Mouse (Mus musculus) forebrain, embryonic 10.5 days (tissue): ENCODE results near the gene Gm10842. TPM values are rescaled to one million over a fixed set of nuclear protein-coding genes. Genes with fewer than 3 reads are reported as not detected.
A peak's percentile ranks its signal among the peaks of the same experiment; 100 is the strongest.

Source experiments
- DNase-seq: peaks from one replicate; pipeline ENCODE4 v3.0.0-alpha.2; 2017; ENCODE audit warnings: low spot score; ENCODE audit errors: extremely low spot score
- H3K27ac ChIP-seq: fragments of 300-500 bp; sonication (generic); 2 replicates; pipeline ENCODE4 v1.5.1; 2016; ENCODE audit warnings: mild to moderate bottlenecking
- H3K27me3 ChIP-seq: fragments of 300-500 bp; sonication (generic); 2 replicates; pipeline ENCODE4 v1.6.1; 2016; ENCODE audit warnings: mild to moderate bottlenecking; ENCODE audit not compliant: poor library complexity, severe bottlenecking
- H3K36me3 ChIP-seq: fragments of 300-500 bp; sonication (generic); replicated peaks from 2 replicates; pipeline ENCODE4 v1.6.1; 2016; ENCODE audit warnings: mild to moderate bottlenecking, moderate library complexity
- H3K4me1 ChIP-seq: fragments of 300-500 bp; sonication (generic); 2 replicates; pipeline ENCODE4 v1.6.1; 2016
- H3K4me3 ChIP-seq: fragments of 300-500 bp; sonication (generic); 2 replicates; pipeline ENCODE4 v1.5.1; 2016; ENCODE audit warnings: mild to moderate bottlenecking, moderate library complexity
- H3K9me3 ChIP-seq: fragments of 300-500 bp; sonication (generic); 2 replicates; pipeline ENCODE4 v1.6.1; 2016; ENCODE audit warnings: mild to moderate bottlenecking, moderate library complexity
- WGBS: fragments of 180-500 bp; shearing (Covaris S2); methylation state at CpG from one replicate; pipeline ENCODE4 v1.1.7; 2016; 5-methylcytosine and 5-hydroxymethylcytosine counted together
- polyA plus RNA-seq: library from polyadenylated mRNA; unstranded; fragments of >200 nt; fragmentation: Nextera tagmentation; extraction: Ambion mirVana; gene quantifications from 2 replicates; pipeline ENCODE4 v1.2.1, GENCODE M21; 2016

The Gm10842 gene
- polyA plus RNA-seq, 1 experiment from 2014 or later = not detected

- Histone ChIP-seq H3K4me1 (peaks cover 32% of the 10 kb centered on the region), H3K27ac (no peak overlapping the region), H3K27me3 (no peaks in the 10 kb centered on the region), H3K9me3 (peaks cover 8% of the 10 kb centered on the region), H3K4me3 (no peak overlapping the region), H3K36me3 (no peaks in the 10 kb centered on the region)
- no peak for DNase-seq
Observed at GRCm38 (mm10) chr11:105158047-105158446, 11.4 kb downstream of the Gm10842 start.

GRCm38 (mm10) chr11:105159673-105160360 lies 13.1 kb downstream of the Gm10842 start:
- peaks cover 23% of the 10 kb centered on the region for H3K9me3 ChIP-seq
- H3K4me1 ChIP-seq = peaks cover 14% of the 10 kb centered on the region
- no peak for DNase-seq
- H3K27ac ChIP-seq = no peak overlapping the region
- H3K27me3 ChIP-seq = peaks cover 4% of the 10 kb centered on the region; the same call in 1 of the 2 replicates
- H3K4me3 ChIP-seq = no peak overlapping the region
- H3K36me3 ChIP-seq = no peaks in the 10 kb centered on the region
- 65% methylated on average over 6 of the region's 6 CpGs for WGBS

- DNase-seq = no peak
- peaks cover 39% of the 10 kb centered on the region for H3K9me3 ChIP-seq
- H3K36me3 ChIP-seq = no peaks in the 10 kb centered on the region
- WGBS = 91% methylated on average over 2 of the region's 2 CpGs
- H3K27ac ChIP-seq = no peak overlapping the region
- no peak overlapping the region for H3K4me3 ChIP-seq
- H3K27me3 ChIP-seq = peaks cover 16% of the 10 kb centered on the region; the same call in 1 of the 2 replicates
- peaks cover under 1% of the 10 kb centered on the region; the same call in 1 of the 2 replicates for H3K4me1 ChIP-seq
Observed at GRCm38 (mm10) chr11:105161411-105161810, 14.7 kb downstream of the Gm10842 start.

- Histone ChIP-seq H3K9me3 (peaks cover 44% of the 10 kb centered on the region), H3K27me3 (peaks cover 16% of the 10 kb centered on the region; the same call in 1 of the 2 replicates), H3K27ac (no peak overlapping the region), H3K4me1 (no peaks in the 10 kb centered on the region), H3K4me3 (no peak overlapping the region), H3K36me3 (no peaks in the 10 kb centered on the region)
- 85% methylated on average over 69 of the region's 69 CpGs for WGBS
- DNase-seq = no peak
Observed at GRCm38 (mm10) chr11:105164516-105165510, 18.1 kb downstream of the Gm10842 start.

GRCm38 (mm10) chr11:105166780-105167179 lies 20.1 kb downstream of the Gm10842 start:
- no peak for DNase-seq
- Histone ChIP-seq H3K27me3 (peaks cover 16% of the 10 kb centered on the region; the same call in 1 of the 2 replicates), H3K9me3 (peaks cover 44% of the 10 kb centered on the region), H3K4me1 (no peaks in the 10 kb centered on the region), H3K27ac (no peak overlapping the region), H3K36me3 (no peaks in the 10 kb centered on the region), H3K4me3 (no peak overlapping the region)
- 93% methylated on average over 10 of the region's 10 CpGs for WGBS

GRCm38 (mm10) chr11:105178516-105178915 lies 31.8 kb downstream of the Gm10842 start, which contains the start of gene Tlk2:
Gene Tlk2 (plus strand): TSS chr11:105178807.
- no peak within 1 kb of the TSS for H3K27ac ChIP-seq
- H3K27me3 ChIP-seq = no peaks in the 10 kb centered on the region
- peak within 1 kb of the TSS; percentile 95 for H3K4me3 ChIP-seq
- no peak for DNase-seq
- H3K9me3 ChIP-seq = peaks cover 10% of the 10 kb centered on the region
- WGBS = 47% methylated on average over 2 of the region's 2 CpGs
- H3K4me1 ChIP-seq = peaks cover 28% of the 10 kb centered on the region
- H3K36me3 ChIP-seq = peaks cover 18% of the 10 kb centered on the region

- Histone ChIP-seq H3K27me3 (no peaks in the 10 kb centered on the region), H3K36me3 (peaks cover 26% of the 10 kb centered on the region), H3K4me1 (peaks cover 28% of the 10 kb centered on the region), H3K27ac (no peak overlapping the region), H3K4me3 (peak overlapping the region; percentile 95), H3K9me3 (peaks cover 10% of the 10 kb centered on the region)
- DNase-seq = no peak
- 92% methylated on average over 4 of the region's 4 CpGs for WGBS
Observed at GRCm38 (mm10) chr11:105179523-105179922, 32.8 kb downstream of the Gm10842 start.

- peaks cover 37% of the 10 kb centered on the region for H3K36me3 ChIP-seq
- H3K4me3 ChIP-seq = peak overlapping the region; percentile 95
- peaks cover 10% of the 10 kb centered on the region for H3K9me3 ChIP-seq
- H3K4me1 ChIP-seq = peaks cover 28% of the 10 kb centered on the region
- H3K27me3 ChIP-seq = no peaks in the 10 kb centered on the region
- no peak for DNase-seq
- H3K27ac ChIP-seq = peak overlapping the region; percentile 99
- WGBS = under 1% methylated on average over 34 of the region's 35 CpGs
Observed at GRCm38 (mm10) chr11:105180471-105181091, 33.9 kb downstream of the Gm10842 start.

GRCm38 (mm10) chr11:105181126-105181637 lies 34.5 kb downstream of the Gm10842 start:
- DNase-seq = peak; percentile 94
- WGBS = under 1% methylated on average over 60 of the region's 60 CpGs

GRCm38 (mm10) chr11:105181689-105182460 lies 35.2 kb downstream of the Gm10842 start:
- Histone ChIP-seq H3K27ac (peak overlapping the region; percentile 99), H3K4me3 (peak overlapping the region; percentile 95), H3K36me3 (peaks cover 50% of the 10 kb centered on the region), H3K27me3 (no peaks in the 10 kb centered on the region), H3K4me1 (peaks cover 28% of the 10 kb centered on the region), H3K9me3 (peaks cover 10% of the 10 kb centered on the region)
- WGBS = 2% methylated on average over 81 of the region's 89 CpGs
- peak; percentile 57 for DNase-seq

More at GRCm38 (mm10) chr11:105181126-105181637, 34.5 kb downstream of the Gm10842 start:
- Histone ChIP-seq H3K4me3 (peak overlapping the region; percentile 95), H3K9me3 (peaks cover 10% of the 10 kb centered on the region), H3K36me3 (peaks cover 43% of the 10 kb centered on the region), H3K4me1 (peaks cover 28% of the 10 kb centered on the region), H3K27me3 (no peaks in the 10 kb centered on the region), H3K27ac (peak overlapping the region; percentile 99)

- peak overlapping the region; percentile 99 for H3K27ac ChIP-seq
- H3K36me3 ChIP-seq = peaks cover 53% of the 10 kb centered on the region
- H3K4me3 ChIP-seq = peak overlapping the region; percentile 95
- peaks cover 28% of the 10 kb centered on the region for H3K4me1 ChIP-seq
- H3K9me3 ChIP-seq = peaks cover 10% of the 10 kb centered on the region
- 7% methylated on average over 4 of the region's 4 CpGs for WGBS
- no peaks in the 10 kb centered on the region for H3K27me3 ChIP-seq
- DNase-seq = no peak
Observed at GRCm38 (mm10) chr11:105182461-105182855, 35.8 kb downstream of the Gm10842 start.
